Mouse (Mus musculus) heart, adult 2 months (tissue): ENCODE data around the gene Il1r1. TPM values are rescaled to one million over a fixed set of nuclear protein-coding genes. Genes with fewer than 3 reads are reported as not detected.
"Not testable (repeated sequence)": the region's sequence is repeated elsewhere in the genome, so short reads cannot be mapped to it uniquely, and the experiment has no call there.

Source experiments
- DNase-seq, 2 experiments: peaks; one replicate each; pipeline ENCODE4 v3.0.0; 2021
- H3K27ac ChIP-seq: fragments of 200-600 bp; 2 replicates; pipeline ENCODE4 v1.8.1; 2022
- H3K27me3 ChIP-seq: fragments of 200-500 bp; 2 replicates; pipeline ENCODE4 v1.6.1; 2012; ENCODE audit warnings: mild to moderate bottlenecking, low read length, inconsistent platforms, mixed read lengths; ENCODE audit not compliant: control insufficient read depth, insufficient read depth
- H3K36me3 ChIP-seq: fragments of 200-500 bp; 2 replicates; pipeline ENCODE4 v1.6.1; 2012; ENCODE audit warnings: low read length, inconsistent platforms; ENCODE audit not compliant: control insufficient read depth, insufficient read depth
- H3K4me1 ChIP-seq: fragments of 200-500 bp; 2 replicates; pipeline ENCODE4 v1.6.1; 2011; ENCODE audit warnings: low read length; ENCODE audit not compliant: control insufficient read depth, insufficient read depth
- H3K4me3 ChIP-seq: fragments of 200-600 bp; 2 replicates; pipeline ENCODE4 v1.8.1; 2022
- H3K79me2 ChIP-seq: fragments of 200-500 bp; replicated peaks from 2 replicates; pipeline ENCODE4 v1.6.1; 2012; ENCODE audit warnings: mild to moderate bottlenecking, inconsistent platforms, low read length, moderate library complexity, mixed read lengths; ENCODE audit not compliant: control insufficient read depth, insufficient read depth
- H3K9ac ChIP-seq: fragments of 200-500 bp; 2 replicates; pipeline ENCODE4 v1.6.1; 2012; ENCODE audit warnings: low read depth, mild to moderate bottlenecking, control low read depth, inconsistent platforms, low read length, mixed read lengths
- CTCF ChIP-seq: fragments of 200-600 bp; IDR thresholded peaks from 2 replicates; pipeline ENCODE4 v1.8.1; 2022; ENCODE audit warnings: antibody characterized with exemption, mild to moderate bottlenecking, moderate library complexity
- EP300 ChIP-seq: fragments of 200-500 bp; IDR thresholded peaks from 2 replicates; pipeline ENCODE4 v1.6.1; 2011; ENCODE audit warnings: low read depth, low read length, control low read depth; ENCODE audit not compliant: insufficient read depth
- POLR2A ChIP-seq: fragments of 200-500 bp; IDR thresholded peaks from 2 replicates; pipeline ENCODE4 v1.6.1; 2011; ENCODE audit warnings: mild to moderate bottlenecking, low read depth, low read length, control low read depth; ENCODE audit not compliant: insufficient read depth
- WGBS: fragments of 180-500 bp; shearing (Covaris S2); methylation state at CpG from one replicate; pipeline ENCODE4 v1.1.7; 2018; 5-methylcytosine and 5-hydroxymethylcytosine counted together
- intact Hi-C: fragments of 180-260 bp; cut with DNase I; formaldehyde crosslinking; loops from one replicate; pipeline ENCODE4 v1.15.1; 2025
- polyA plus RNA-seq: library from polyadenylated mRNA; depleted of rRNA; stranded (reverse); fragments of >200 nt; gene quantifications from 2 replicates; pipeline ENCODE4 v1.2.3, GENCODE M21; 2012
- total RNA-seq, 2 experiments: library from RNA; stranded (reverse); gene quantifications; 2 replicates each; pipeline ENCODE4 v1.2.3; 2021

The Il1r1 gene
- total and polyA plus RNA-seq, 3 experiments, result 4.8 to 6.1 (median 5.5) TPM

DNA sequence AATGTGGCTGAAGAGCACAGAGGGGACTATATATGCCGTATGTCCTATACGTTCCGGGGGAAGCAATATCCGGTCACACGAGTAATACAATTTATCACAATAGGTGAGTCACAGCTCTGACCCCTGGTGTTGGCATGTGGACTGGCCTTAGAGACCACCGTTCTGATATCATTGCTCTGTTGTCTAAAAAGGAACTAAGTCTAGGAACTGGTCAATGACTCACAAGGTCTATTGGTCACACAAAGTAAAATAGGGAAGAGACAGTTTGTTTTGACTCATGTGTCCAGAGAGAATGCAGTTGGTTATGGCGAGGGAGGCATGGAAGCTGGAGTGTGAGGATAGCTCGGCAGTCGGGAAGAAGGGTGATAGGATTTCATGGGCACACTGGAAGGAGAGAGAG, 69.9 kb downstream of the Il1r1 start:
- Histone ChIP-seq H3K27me3 (no peaks in the 10 kb centered on the region), H3K4me3 (no peak overlapping the region), H3K79me2 (no peaks in the 10 kb centered on the region), H3K4me1 (no peaks in the 10 kb centered on the region), H3K27ac (no peak overlapping the region), H3K36me3 (no peaks in the 10 kb centered on the region), H3K9ac (no peak overlapping the region)
- 63% methylated on average over 9 of the region's 9 CpGs for whole genome bisulfite sequencing
- DNase-seq, result no peak
- intact Hi-C loops, result loop anchor here (2.0 kb wide), 1 partner anchor 178 kb away; no protein-coding TSS in a partner anchor
- TF ChIP-seq CTCF (0 out of 2 replicates have a peak, but pooled peaks have one; percentile 6), EP300 (no peak), POLR2A (no peak)

DNA sequence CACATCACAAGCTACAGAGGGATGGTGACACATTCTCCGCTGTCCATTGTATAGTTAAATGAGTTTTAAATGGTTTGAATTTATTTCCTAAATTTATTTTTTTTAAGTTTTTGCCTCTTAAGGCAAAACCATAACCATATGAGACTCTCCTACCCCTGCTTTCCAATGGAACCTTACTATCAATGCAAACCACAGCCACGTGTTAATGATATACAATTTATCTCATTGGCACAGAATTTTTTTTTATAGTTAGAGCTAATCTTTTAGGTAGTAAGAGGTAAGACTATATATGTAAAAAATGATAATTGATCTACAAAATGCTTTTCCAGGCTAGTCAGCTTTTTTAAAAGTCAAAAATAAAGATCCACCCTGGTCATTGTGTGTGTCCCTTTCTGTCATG, 73.2 kb downstream of the Il1r1 start:
- H3K4me1 ChIP-seq, result no peaks in the 10 kb centered on the region
- no peaks in the 10 kb centered on the region for H3K27me3 ChIP-seq
- intact Hi-C loops, result no loop called here
- no peak overlapping the region for H3K4me3 ChIP-seq
- no peak overlapping the region for H3K9ac ChIP-seq
- 93% methylated on average over 2 of the region's 2 CpGs for WGBS
- no peak overlapping the region for H3K27ac ChIP-seq
- H3K79me2 ChIP-seq, result no peaks in the 10 kb centered on the region
- H3K36me3 ChIP-seq, result no peaks in the 10 kb centered on the region
- TF ChIP-seq CTCF (no peak), EP300 (no peak), POLR2A (no peak)
- DNase-seq, result no peak

DNA sequence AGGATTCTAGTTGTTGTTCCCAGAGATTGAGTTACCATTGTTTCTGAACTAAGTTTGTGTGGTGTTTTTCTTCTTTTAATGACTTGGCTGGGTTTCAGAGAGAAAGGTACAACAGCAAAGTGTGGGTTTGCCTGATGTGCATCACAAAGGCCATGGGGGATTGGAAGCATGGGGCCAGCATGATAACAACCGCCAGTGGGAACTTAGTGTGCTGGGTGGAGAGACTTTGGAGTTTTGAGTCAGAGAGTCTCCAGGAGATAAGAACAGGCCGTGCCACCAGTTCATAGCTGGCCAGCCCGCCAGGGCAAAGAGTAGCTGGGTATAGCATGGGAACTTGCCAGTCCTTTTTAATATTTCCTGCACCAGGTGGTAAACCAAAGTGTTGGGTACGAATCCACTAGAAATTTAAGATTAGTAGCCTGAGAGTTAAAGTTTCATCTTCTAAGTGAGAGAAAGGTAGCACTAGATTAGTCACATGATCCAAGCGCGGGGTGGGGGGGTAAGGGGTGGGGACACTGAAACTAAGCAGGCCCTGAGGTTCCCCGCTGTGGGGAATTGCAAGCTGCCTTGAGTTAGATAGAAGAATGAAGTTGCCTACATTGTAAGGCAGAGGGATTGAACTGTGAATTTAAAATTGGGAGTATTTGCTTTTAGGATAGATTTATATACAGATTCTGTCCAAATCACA, 78.4 kb downstream of the Il1r1 start:
- H3K27me3 ChIP-seq, result no peaks in the 10 kb centered on the region
- H3K79me2 ChIP-seq, result no peaks in the 10 kb centered on the region
- no peaks in the 10 kb centered on the region for H3K4me1 ChIP-seq
- TF ChIP-seq CTCF, result no peak
- no peak for TF ChIP-seq EP300
- TF ChIP-seq POLR2A, result no peak
- DNase-seq, result no peak
- H3K36me3 ChIP-seq, result no peaks in the 10 kb centered on the region
- no peak overlapping the region for H3K4me3 ChIP-seq
- 75% methylated on average over 7 of the region's 7 CpGs for WGBS
- intact Hi-C loops, result no loop called here
- H3K9ac ChIP-seq, result no peak overlapping the region
- no peak overlapping the region for H3K27ac ChIP-seq

DNA sequence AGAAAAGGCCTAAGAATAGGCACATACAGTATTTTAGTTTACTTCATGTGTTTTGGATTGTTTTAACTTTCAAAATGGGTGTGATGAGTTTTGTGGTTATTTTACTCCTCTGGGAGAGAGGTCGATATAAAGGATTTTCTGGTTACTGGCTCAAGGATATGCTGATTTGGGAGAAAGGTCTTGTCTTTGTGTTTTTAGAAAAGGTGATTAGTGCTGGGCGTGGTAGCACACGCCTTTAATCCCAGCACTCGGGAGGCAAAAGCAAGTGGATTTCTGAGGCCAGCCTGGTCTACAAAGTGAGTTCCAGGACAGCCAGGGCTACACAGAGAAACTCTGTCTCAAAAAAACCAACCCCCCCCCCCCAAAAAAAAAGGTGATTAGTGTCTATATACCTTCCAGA, 79.4 kb downstream of the Il1r1 start:
- 90% methylated on average over 4 of the region's 4 CpGs for WGBS
- H3K79me2 ChIP-seq, H3K27ac ChIP-seq, H3K27me3 ChIP-seq, DNase-seq, H3K4me3 ChIP-seq, H3K4me1 ChIP-seq, H3K36me3 ChIP-seq, intact Hi-C loops, H3K9ac ChIP-seq: not testable (repeated sequence)

DNA sequence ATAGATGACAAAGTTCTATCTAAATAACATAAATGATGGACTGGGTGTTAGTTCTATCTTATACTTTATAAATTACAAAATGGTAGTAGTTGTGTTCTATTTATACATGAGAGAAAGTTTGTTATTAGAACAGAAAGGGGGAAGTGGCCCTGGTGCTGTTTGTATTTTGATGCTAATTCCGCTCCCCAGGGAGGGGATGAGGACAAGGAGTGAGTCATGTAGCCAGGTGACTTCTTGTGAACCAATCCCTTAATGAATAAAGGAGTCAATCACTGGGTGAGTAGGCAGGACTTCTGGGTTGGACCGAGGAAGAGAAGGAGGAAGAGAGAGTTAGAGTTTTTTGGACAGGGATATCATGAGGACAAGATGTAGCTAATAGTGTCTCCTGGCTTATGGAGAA, 81.2 kb downstream of the Il1r1 start:
- H3K27ac ChIP-seq, result no peak overlapping the region
- DNase-seq, result no peak
- no peaks in the 10 kb centered on the region for H3K79me2 ChIP-seq
- no peak for TF ChIP-seq POLR2A
- no peaks in the 10 kb centered on the region for H3K4me1 ChIP-seq
- WGBS, result 95% methylated on average over 2 of the region's 2 CpGs
- intact Hi-C loops, result no loop called here
- no peaks in the 10 kb centered on the region for H3K27me3 ChIP-seq
- no peak overlapping the region for H3K9ac ChIP-seq
- no peak overlapping the region for H3K4me3 ChIP-seq
- no peaks in the 10 kb centered on the region for H3K36me3 ChIP-seq

DNA sequence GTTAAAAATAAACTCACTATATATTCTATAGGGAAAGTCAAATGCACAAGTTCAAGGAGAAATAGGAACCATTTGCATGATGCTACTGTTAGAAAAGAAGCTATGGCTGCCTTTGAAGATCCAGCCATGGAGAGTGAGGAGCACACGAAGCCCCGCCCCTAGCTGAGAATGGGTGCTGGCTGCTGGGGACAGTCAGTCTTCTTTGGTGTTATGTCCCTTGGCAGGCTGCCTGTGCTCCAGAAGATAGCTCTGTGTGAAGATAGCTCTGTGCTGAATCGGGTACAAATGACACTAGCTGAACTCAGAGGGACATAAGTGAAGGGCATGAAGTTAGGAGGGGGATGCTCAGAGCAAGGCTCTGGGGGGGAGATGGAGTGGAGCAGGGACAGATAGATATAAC, 86.2 kb downstream of the Il1r1 start:
- DNase-seq, result no peak
- intact Hi-C loops, result no loop called here

More for the DNA sequence above, 86.2 kb downstream of the Il1r1 start:
- Histone ChIP-seq H3K4me3 (no peak overlapping the region), H3K4me1 (no peaks in the 10 kb centered on the region), H3K36me3 (no peaks in the 10 kb centered on the region; the same call in 1 of the 2 replicates), H3K27ac (no peak overlapping the region), H3K27me3 (no peaks in the 10 kb centered on the region), H3K9ac (no peak overlapping the region), H3K79me2 (no peaks in the 10 kb centered on the region)
- TF ChIP-seq EP300 (no peak), CTCF (no peak), POLR2A (no peak)
- 65% methylated on average over 3 of the region's 3 CpGs for WGBS
